Mouse (Mus musculus): ENCODE data around the gene Foxc1.

The Foxc1 gene

DNA sequence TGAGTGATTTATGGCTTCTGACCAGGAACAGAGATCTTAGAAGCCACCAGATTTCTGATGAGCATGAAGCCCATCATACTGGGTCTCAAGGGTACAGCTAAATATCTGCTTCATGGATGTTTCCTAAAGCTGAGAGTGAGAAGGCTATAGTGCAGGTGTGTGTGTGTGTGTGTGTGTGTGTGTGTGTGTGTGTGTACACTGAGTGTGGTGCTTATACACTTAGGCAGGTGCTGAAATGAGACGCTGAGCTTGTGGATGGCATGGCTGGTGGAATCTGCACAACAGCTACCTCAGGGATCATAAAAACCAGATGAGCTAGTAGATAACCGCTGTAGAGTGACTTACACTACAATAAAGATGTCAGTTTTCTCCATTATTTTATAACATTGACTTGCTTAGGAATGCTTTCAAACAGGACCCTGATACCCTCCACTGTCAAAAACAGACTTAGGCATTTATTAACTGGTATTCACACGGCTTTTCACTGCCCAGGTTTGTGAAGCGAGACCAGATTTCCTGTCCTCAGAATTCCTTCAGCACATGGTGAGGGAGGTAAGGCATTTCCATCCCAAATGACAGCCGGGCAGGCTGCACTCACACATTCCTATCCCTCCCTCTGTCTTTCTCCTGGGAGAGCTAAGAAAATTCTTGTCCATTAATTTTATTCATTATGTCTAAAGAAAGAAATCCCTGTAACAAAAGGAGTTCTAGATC lies 43.0 kb downstream of the Foxc1 start:
- no peak for DNase-seq

DNA sequence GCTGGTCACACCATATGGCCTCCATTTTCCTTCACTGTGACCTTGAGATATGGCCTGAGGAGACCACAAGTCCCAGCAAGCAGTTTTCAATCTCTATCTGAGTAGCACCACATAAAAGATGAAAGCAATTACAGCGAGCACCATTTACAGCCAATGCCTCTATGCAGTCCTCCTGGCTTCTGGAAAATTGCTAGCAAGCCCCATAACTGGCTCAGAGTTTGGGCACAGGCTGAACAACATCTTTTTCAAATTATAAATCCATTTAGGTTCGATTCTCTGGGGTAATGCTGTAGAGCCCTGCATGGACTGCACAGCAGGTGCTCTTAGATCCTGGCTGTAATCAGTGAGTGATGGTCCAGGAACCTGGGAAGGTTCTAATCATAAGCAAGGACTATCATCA lies 47.1 kb downstream of the Foxc1 start:
- DNase-seq, result no peak

DNA sequence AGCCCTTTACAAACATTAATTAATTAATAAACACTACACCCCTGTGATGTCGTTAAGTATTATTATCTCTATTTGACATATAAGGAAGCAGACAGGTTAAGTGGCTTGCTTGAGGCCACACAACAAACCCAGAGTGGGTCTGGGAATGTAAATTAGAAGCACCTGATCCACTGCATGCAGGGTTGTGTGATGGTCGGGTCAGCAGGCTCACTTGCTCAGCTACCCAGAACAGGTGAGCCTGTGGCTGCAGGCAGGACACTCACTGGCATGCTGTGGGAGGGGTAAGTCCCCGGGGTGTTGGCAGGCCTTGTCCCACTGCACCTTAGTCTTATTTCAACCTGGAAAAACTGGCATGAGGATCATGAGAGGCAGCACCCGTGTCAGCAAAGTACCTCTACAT lies 47.6 kb downstream of the Foxc1 start:
- no peak for DNase-seq

DNA sequence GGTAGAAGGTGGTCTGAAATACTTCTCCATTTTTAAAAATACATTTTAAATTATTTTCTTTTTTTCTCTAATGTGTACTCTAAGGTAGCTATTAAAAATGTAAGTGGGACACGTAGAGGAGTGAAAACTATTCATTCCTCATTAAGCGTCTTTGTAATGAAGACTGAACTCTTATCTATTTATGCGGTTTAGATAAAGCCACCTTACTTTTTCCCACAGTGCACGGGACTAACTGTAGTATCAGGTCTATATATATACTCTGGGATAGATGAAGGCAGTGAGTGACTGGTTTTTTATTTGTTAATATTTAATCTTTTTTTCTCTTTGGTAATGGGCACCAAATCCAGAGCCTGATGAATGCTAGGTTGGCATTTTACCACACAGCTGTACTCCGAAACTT lies 53.8 kb downstream of the Foxc1 start:
- no peak for DNase-seq
